Mouse (Mus musculus): ENCODE measurements around the gene Eid2b.

DNA sequence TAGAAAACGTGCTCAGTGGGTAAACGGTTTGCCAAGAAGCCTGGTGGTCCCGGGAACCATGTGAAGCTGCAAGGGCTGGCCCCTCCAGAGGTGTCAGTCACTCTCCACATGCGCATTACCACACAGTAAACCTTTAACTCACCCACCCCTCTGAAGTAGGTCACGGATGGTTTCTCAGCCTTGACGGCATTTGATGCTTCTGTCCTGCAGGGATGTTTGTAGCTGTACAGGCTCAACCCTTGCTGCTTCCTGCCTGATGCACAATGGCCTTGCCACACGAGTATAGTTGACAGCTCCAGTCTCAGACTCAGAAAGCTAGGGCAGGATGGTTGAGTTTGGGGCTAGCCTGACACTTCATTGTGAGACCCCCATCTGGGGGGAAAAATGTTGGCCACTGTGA, 3.1 kb downstream of the Eid2b start:
- TF ChIP-seq POLR2A (IDR thresholded peaks at IDR 0.05; ENCODE audit: insufficient read depth, low read depth, low read length) (no peak), CTCF (IDR thresholded peaks at IDR 0.05; ENCODE audit: insufficient read depth, low read depth, low read length) (no peak)
